In genomic region chr5:113079783-113080182, GRCm38 (mm10) we compare ENCODE assay signal across 9 mouse cellular contexts. TPM values are rescaled to one million over a fixed set of nuclear protein-coding genes. Genes with fewer than 3 reads are reported as not detected.
DNase-seq lines count a peak whose midpoint lies in the region; ATAC-seq lines count a peak whose summit lies in the region.
"Had no signal": no experiment of that assay in that cellular context is flagged by ENCODE, and none has a peak within 500 bp of the region (broad histone marks: within the 10 kb centered on the region; RNA-seq: fewer than 3 reads in every experiment).

No protein-coding gene starts in this region.

- WGBS in kidney, embryonic 15.5 days = 22% methylated on average over 21 of the region's 21 CpGs

- H3K36me3 ChIP-seq in kidney, embryonic 15.5 days = no peaks in the 10 kb centered on the region; the same call in 1 of the 2 replicates

- no peak overlapping the region for H3K9ac ChIP-seq in kidney, embryonic 15.5 days

- H3K4me1 ChIP-seq in kidney, embryonic 15.5 days = peaks cover 16% of the 10 kb centered on the region

- intact Hi-C loops in heart, postnatal 14 days (cut with DNase I) = no loop called here

- DNase-seq in kidney, adult 18-20 months = no peak
- peak; percentile 35 for DNase-seq in MN1 (ENCODE audit: low spot score)
- DNase-seq in embryo, embryonic 10.5 days (ENCODE audit: low spot score) = peak; percentile 72
- DNase-seq in heart, postnatal 14 days = peak; percentile 40 to 63
- DNase-seq in thymus, postnatal 36 days = peak; percentile 12 to 17
- no peak for DNase-seq in layer of hippocampus, postnatal 36 days

- peak overlapping the region; percentile 43 for H3K4me2 ChIP-seq in kidney, embryonic 15.5 days

- no peak overlapping the region for H3K4me3 ChIP-seq in kidney, embryonic 15.5 days (replicated peaks)

- no peaks in the 10 kb centered on the region for H3K9me3 ChIP-seq in kidney, embryonic 15.5 days (replicated peaks)

- H3K27me3 ChIP-seq in kidney, embryonic 15.5 days = 0 out of 2 replicates have a peak, but pooled peaks cover 11% of the 10 kb centered on the region

- no peak for ATAC-seq in kidney, embryonic 15.5 days (replicated peaks; ENCODE audit: low FRiP score)
- ATAC-seq in megakaryocyte, adult 5-6 weeks (ENCODE audit: poor library complexity, severe bottlenecking) = 0 out of 2 replicates have a peak, but pooled peaks have one; percentile 30

- H3K27ac ChIP-seq in kidney, embryonic 15.5 days = no peak overlapping the region

RNA-seq across cellular contexts. Expression of gene Crybb3, which starts 1.6 kb away (rescaled TPM):
- polyA plus RNA-seq in kidney, embryonic 15.5 days (2015; fragmentation: Nextera tagmentation; extraction: Ambion mirVana) = 1.1 and 1.2 TPM in 2 replicates
- 1 to 10 TPM; 2.8 to 2.9 TPM for total RNA-seq in heart, postnatal 14 days (2021)
- not detected in 2 replicates for total RNA-seq in megakaryocyte, adult 5-6 weeks (2015)
- total RNA-seq in megakaryocyte, adult 5-6 weeks (2017) = not detected in 2 replicates
- total RNA-seq in layer of hippocampus, postnatal 36 days (2021) = 1 to 10 TPM; 1.6 to 3.3 TPM

RNA-seq across cellular contexts. Expression of gene Crybb2, which starts 9.9 kb away (rescaled TPM):
- not detected in 2 replicates for polyA plus RNA-seq in kidney, embryonic 15.5 days (2015; fragmentation: Nextera tagmentation; extraction: Ambion mirVana)
- total RNA-seq in heart, postnatal 14 days (2021) = not detected
- not detected in 2 replicates for total RNA-seq in megakaryocyte, adult 5-6 weeks (2015)
- total RNA-seq in megakaryocyte, adult 5-6 weeks (2017) = not detected in 2 replicates
- total RNA-seq in layer of hippocampus, postnatal 36 days (2021) = not detected
- total RNA-seq: left cerebral cortex, postnatal 25 days had no signal

Comparison
In these comparisons a context has a peak if more than half of its experiments do, and no peak if none do; other contexts are left out.
1. DNase-seq: peak in MN1 (single experiment), embryo, embryonic 10.5 days (single experiment), heart, postnatal 14 days (2 of 2) and thymus, postnatal 36 days (2 of 2); none in kidney, adult 18-20 months (single experiment) and layer of hippocampus, postnatal 36 days (0 of 2).